Mouse (Mus musculus) cortical plate, adult 2 months (tissue): ENCODE measurements around the gene Ecsit. TPM values are rescaled to one million over a fixed set of nuclear protein-coding genes. Genes with fewer than 3 reads are reported as not detected.
"Not testable (repeated sequence)": the region's sequence is repeated elsewhere in the genome, so short reads cannot be mapped to it uniquely, and the experiment has no call there.

ENCODE experiments used
- H3K27ac ChIP-seq: fragments of 200-500 bp; 2 replicates; pipeline ENCODE4 v1.5.1; 2012; ENCODE audit warnings: low read length, control low read depth, inconsistent platforms; ENCODE audit not compliant: insufficient read depth
- H3K4me1 ChIP-seq: fragments of 200-500 bp; 2 replicates; pipeline ENCODE4 v1.6.1; 2011; ENCODE audit warnings: low read length; ENCODE audit not compliant: control insufficient read depth, insufficient read depth
- H3K4me3 ChIP-seq: fragments of 200-500 bp; 2 replicates; pipeline ENCODE4 v1.5.1; 2011; ENCODE audit warnings: mild to moderate bottlenecking, low read length, control low read depth; ENCODE audit not compliant: insufficient read depth
- CTCF ChIP-seq: fragments of 200-500 bp; IDR thresholded peaks from 2 replicates; pipeline ENCODE4 v1.5.1; 2011; ENCODE audit warnings: mild to moderate bottlenecking, control low read depth, low read length; ENCODE audit not compliant: insufficient read depth; ENCODE audit errors: extremely low read depth
- POLR2A ChIP-seq: fragments of 200-500 bp; IDR thresholded peaks from 2 replicates; pipeline ENCODE4 v1.6.1; 2011; ENCODE audit warnings: mild to moderate bottlenecking, low read length, control low read depth; ENCODE audit not compliant: insufficient read depth; ENCODE audit errors: extremely low read depth
- polyA plus RNA-seq: library from polyadenylated mRNA; depleted of rRNA; stranded (reverse); fragments of >200 nt; gene quantifications from 2 replicates; pipeline ENCODE4 v1.2.3, GENCODE M21; 2012

Gene Ecsit
- polyA plus RNA-seq, 1 experiment: 57.4 TPM

- no peak overlapping the region for H3K4me3 ChIP-seq
- TF ChIP-seq CTCF (no peak), POLR2A (no peak)
- no peak overlapping the region for H3K27ac ChIP-seq
- H3K4me1 ChIP-seq: no peaks in the 10 kb centered on the region
Measured at GRCm38 (mm10) chr9:22089986-22090385, 4.7 kb upstream of the Ecsit start.

DNA sequence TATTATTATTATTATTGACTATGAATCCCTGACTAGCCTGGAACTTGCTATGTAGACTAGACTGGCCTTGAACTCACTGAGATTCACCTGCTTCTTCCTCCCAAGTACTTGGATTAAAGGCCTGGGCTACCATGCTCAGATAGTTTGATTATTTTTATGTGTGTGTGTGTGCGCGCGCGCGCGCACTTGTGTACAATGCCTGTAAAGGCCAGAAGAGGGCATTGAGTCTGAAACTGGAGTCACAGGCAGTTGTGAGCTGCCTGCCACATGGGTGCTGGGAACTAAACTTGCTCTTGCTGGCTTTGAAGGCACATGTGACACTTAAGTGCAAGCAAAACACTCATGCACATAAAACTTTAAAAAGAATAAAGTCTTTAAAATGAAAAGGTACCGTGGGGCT, 4.0 kb upstream of the Ecsit start:
- TF ChIP-seq POLR2A: no peak
- no peak for TF ChIP-seq CTCF
- H3K27ac ChIP-seq: no peak overlapping the region
- H3K4me1 ChIP-seq: no peaks in the 10 kb centered on the region
- H3K4me3 ChIP-seq: no peak overlapping the region

DNA sequence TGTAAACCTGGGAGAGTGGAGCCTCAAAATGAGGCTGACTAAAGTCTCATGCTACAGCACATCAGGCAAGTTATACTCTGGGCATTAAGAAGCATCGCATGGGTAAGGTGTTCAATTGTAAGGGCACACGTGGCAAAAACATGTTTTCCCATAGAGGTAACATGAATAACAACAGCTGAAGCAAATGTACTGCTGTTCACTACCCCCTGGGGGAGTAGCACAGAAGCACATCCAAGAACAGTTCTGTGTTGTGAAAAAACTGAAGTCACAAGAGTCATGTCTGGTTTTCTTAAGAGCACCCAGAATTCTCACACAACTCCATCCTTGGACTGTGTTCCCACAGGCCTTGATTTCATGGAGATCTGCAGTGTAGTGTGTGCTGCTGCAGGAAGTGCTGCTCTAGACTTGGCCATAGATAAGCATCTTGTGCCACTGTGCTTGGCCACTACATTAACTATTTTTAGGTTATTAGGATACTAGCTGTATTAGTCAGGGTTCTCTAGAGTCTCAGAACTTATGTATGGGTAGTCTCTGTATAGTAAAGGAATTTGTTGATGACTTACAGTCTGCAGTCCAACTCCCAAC, 1.9 kb upstream of the Ecsit start:
- no peak overlapping the region for H3K27ac ChIP-seq
- H3K4me1 ChIP-seq: no peaks in the 10 kb centered on the region
- H3K4me3 ChIP-seq: no peak overlapping the region
- no peak for TF ChIP-seq CTCF
- TF ChIP-seq POLR2A: no peak

- Histone ChIP-seq H3K27ac (no peak overlapping the region), H3K4me1 (no peaks in the 10 kb centered on the region), H3K4me3 (peak overlapping the region; percentile 81)
- TF ChIP-seq CTCF (no peak), POLR2A (no peak)
Measured at GRCm38 (mm10) chr9:22086012-22086411, 774 bp upstream of the Ecsit start.

DNA sequence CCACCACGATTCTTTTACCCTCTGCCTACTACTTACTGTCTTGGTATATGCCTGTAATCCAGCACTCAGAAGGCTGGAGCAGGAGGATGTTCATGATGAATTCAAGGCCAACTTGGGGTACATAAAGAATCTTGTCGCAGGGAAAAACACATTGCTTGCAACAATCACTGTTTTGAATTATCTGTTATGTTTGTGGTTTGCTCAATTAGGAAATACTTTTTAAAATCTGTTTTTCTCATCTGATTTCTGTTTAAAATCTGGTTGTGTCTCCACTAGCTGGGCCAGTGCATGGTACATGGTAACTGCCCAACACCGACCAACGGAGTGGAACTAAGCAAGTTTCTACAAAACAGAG, 594 bp downstream of the Ecsit start:
- Histone ChIP-seq H3K4me3 (peak overlapping the region; percentile 81), H3K27ac (no peak overlapping the region), H3K4me1 (no peaks in the 10 kb centered on the region)
- TF ChIP-seq POLR2A: no peak
- no peak for TF ChIP-seq CTCF

GRCm38 (mm10) chr9:22076223-22076622, 9.0 kb downstream of the Ecsit start:
- Histone ChIP-seq H3K4me3 (no peak overlapping the region), H3K4me1 (no peaks in the 10 kb centered on the region), H3K27ac (no peak overlapping the region)
- TF ChIP-seq POLR2A (no peak), CTCF (no peak)

DNA sequence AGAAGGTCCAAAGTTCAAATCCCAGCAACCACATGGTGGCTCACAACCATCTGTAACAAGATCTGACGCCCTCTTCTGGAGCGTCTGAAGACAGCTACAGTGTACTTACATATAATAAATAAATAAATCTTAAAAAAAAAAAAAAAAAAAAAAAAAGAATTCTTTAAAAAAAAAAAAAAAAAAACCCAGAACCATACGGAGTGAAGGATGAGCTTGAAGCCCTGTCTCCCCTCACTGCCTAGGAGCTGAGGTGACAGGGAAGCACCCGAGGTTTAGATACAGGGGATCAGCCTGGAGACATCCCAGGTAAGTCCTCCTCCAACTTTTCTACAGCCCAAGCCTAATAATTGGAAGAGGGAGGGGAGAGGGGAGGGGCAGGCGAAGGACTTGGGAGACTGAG, 9.5 kb downstream of the Ecsit start:
- H3K4me3 ChIP-seq, H3K4me1 ChIP-seq, H3K27ac ChIP-seq: not testable (repeated sequence)

DNA sequence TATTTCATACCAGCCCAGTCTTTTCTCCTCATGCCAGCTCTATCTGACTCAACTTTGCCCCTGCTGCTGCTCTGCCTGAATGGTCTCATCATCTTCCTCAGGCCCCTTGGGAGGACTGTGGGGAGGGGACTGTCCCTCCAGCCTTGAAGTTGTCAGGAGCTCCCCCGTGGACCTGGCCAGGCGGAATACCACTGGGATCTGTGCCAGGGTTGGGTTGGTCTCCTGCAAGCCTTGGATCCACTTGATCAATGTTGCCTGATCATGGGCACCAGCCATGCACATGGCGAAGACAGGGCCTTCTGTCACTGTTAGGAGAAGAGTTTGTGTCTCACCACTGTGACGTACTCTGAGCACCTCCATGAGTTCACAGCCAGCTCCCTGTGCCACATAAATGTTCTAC, 13.0 kb downstream of the Ecsit start:
- Histone ChIP-seq H3K4me1 (no peaks in the 10 kb centered on the region), H3K4me3 (no peak overlapping the region), H3K27ac (no peak overlapping the region)
- TF ChIP-seq POLR2A (no peak), CTCF (no peak)

DNA sequence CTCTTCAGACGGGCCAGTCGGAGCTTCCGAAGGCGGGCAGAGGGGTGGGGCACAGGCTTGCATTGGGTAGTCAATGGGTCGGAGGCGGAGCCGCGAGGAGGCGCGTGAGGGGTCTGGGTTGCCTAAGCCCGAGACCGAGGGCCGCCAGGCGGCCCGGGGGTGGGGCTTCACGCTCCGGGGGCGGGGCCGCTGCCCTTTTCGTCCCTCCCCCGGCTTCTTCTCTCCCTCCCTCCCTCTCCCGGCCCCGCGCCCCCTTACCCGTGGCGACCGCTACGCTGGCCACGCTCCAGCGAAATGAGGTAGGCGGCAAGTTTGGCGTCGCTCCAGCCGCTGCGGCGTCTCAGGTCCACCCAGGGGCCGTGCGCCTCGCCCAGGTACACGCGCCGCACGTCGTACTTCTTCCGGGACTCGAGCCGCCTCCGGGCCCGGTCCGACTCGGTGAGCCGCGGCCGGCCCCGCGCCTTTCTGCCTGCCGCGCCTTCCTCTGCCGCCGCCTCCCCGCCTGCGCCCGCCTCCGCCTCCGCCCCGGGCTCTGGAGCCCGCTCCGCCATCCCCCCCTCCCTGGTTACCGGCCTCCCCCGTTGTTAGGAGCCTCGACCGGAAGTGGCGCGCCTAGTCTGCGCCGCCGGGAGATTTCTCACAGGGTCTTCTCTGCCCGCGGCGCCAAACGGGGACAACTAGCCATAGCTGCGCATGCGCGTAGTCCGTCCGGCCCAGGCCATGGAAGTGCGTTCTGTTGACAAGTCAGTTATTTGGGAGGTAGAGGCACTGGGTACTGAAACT, 14.3 kb downstream of the Ecsit start, which contains the start of the genes Gm49318 and Zfp653:
Gene Gm49318, minus strand, starts transcription at position 469 of the 783 bp plus-strand sequence.
Gene Zfp653, minus strand, starts transcription at position 586 of the 783 bp plus-strand sequence.
- Histone ChIP-seq H3K4me3 (peak within 1 kb of the TSS; percentile 48), H3K27ac (peak within 1 kb of the TSS; percentile 82; the same call in 1 of the 2 replicates), H3K4me1 (no peaks in the 10 kb centered on the region)
- TF ChIP-seq CTCF: no peak
- peak; percentile 92 for TF ChIP-seq POLR2A

GRCm38 (mm10) chr9:22069881-22070553, 15.2 kb downstream of the Ecsit start:
- H3K4me3 ChIP-seq: peak overlapping the region; percentile 48
- TF ChIP-seq CTCF: no peak
- TF ChIP-seq POLR2A: no peak
- H3K4me1 ChIP-seq: no peaks in the 10 kb centered on the region
- H3K27ac ChIP-seq: no peak overlapping the region
